Mouse (Mus musculus) layer of hippocampus, postnatal 25 days (tissue): ENCODE results near the gene Ubr4. TPM values are rescaled to one million over a fixed set of nuclear protein-coding genes. Genes with fewer than 3 reads are reported as not detected.
"Not testable (repeated sequence)": the region's sequence is repeated elsewhere in the genome, so short reads cannot be mapped to it uniquely, and the experiment has no call there.

Experiments
- DNase-seq, 2 experiments: peaks; one replicate each; pipeline ENCODE4 v3.0.0; 2022; ENCODE audit warnings: mixed read lengths in 2 of 2, low spot score in 1 of 2; ENCODE audit errors: extremely low spot score in 1 of 2
- microRNA-seq, 2 experiments: library from miRNA; unstranded; fragments of <30 nt; microRNA quantifications; one replicate each; pipeline ENCODE4 v1.2.0; 2021
- total RNA-seq, 2 experiments: library from RNA; stranded (reverse); gene quantifications; 2 replicates each; pipeline ENCODE4 v1.2.3; 2021

The Ubr4 gene
- total RNA-seq, 2 experiments from 2014 or later: 132 to 174 TPM

- DNase-seq: not testable (repeated sequence)
Observed at GRCm38 (mm10) chr4:139530248-139530647, 177.8 kb downstream of the Ubr4 start, which contains the start of gene Iffo2. Iffo2 (plus strand) TSS chr4:139530548.

DNA sequence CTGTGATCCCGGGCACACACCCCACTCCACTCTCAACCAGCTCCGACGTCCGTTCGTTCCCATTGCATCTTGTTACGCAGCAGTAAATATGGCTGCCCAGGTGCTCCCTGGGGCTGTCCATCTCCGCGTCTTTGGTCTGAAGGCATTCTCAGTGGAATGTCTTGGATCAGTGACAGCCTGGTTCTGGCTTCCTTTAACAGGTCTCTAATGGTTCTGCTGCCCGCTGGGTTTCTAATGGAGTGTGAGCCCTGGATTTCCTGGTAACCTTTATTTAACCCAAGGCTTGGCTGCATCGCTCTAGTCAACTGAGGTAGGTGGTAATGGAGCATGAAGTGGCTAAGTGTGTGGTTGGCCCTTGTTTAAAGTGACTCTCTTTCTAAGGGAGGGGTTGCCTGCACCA is 179.7 kb downstream of the Ubr4 start:
- DNase-seq: no peak

GRCm38 (mm10) chr4:139535127-139535695 is 182.8 kb downstream of the Ubr4 start:
- DNase-seq: no peak

DNA sequence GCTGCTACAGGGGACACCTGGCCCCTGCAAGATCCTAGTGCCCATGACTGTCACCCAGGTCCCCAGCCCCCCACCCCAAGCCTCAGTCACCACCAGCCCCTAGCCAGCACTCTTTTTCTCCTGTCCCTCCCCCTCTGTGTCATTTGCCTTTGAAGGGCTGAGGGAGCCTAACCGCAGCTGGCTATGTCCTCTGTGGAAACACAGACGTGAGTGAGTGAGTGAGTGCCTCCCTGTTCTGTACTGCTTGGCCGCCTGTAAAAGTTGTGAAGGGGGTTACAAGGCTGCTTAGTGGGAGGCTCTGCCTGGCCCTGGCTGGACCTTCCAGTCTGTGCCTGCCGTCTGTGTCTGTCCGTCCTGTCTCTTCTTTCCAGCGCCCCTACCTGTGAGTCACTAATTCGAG is 183.3 kb downstream of the Ubr4 start:
- no peak for DNase-seq

GRCm38 (mm10) chr4:139536706-139537105 is 184.3 kb downstream of the Ubr4 start:
- peak in 1 of 2 experiments; percentile 13 for DNase-seq

Small RNA genes within 50 kb of the gene (microRNA-seq; reads per million reads assigned to microRNA genes)
- 0 reads per million in 2 experiments for gene Gm24245
- 0.18 to 0.80 reads per million in 2 experiments for gene Gm25732

Other genes starting within 250 kb of the Ubr4 start
- 100 to 1,000 TPM; 186 to 223 TPM for gene Minos1, start 221.5 kb upstream of the Ubr4 start, total RNA-seq
- 100 to 1,000 TPM; 444 to 476 TPM for gene Capzb, start 159.7 kb upstream of the Ubr4 start, total RNA-seq
- 10 to 100 TPM; 11.6 to 12.3 TPM for gene Pqlc2, start 41.9 kb upstream of the Ubr4 start, total RNA-seq
- gene Akr7a5, start 41.9 kb upstream of the Ubr4 start, total RNA-seq: 10 to 100 TPM; 30.5 to 37.9 TPM
- gene Mrto4, start within 50 bp of the Ubr4 start, total RNA-seq: 10 to 100 TPM; 45.5 to 50.6 TPM
- gene Emc1, start within 50 bp of the Ubr4 start, total RNA-seq: 10 to 100 TPM; 83.0 to 86.7 TPM
- 10 to 100 TPM; 15.3 to 16.3 TPM for gene Iffo2, start 177.9 kb downstream of the Ubr4 start, total RNA-seq